In genomic region chr8:79289592-79289991, GRCm38 (mm10) we compare ENCODE assay signal across 17 mouse cellular contexts. TPM values are rescaled to one million over a fixed set of nuclear protein-coding genes. Genes with fewer than 3 reads are reported as not detected.
DNase-seq lines count a peak whose midpoint lies in the region; ATAC-seq and TF ChIP-seq lines count a peak whose summit lies in the region.
"Had no signal": no experiment of that assay in that cellular context is flagged by ENCODE, and none has a peak within 500 bp of the region (broad histone marks: within the 10 kb centered on the region; RNA-seq: fewer than 3 reads in every experiment).

No protein-coding gene starts in this region.

- H3K9ac ChIP-seq in kidney, postnatal 0 days (ENCODE audit: low read depth, low read length), result no peak overlapping the region
- H3K9ac ChIP-seq in kidney, embryonic 16.5 days (replicated peaks; ENCODE audit: low read length), result no peak overlapping the region
- no peak overlapping the region for H3K9ac ChIP-seq in midbrain, embryonic 14.5 days (replicated peaks; ENCODE audit: low read length)
- no peak overlapping the region for H3K9ac ChIP-seq in midbrain, embryonic 16.5 days (ENCODE audit: low read depth, low read length)
- H3K9ac ChIP-seq: forebrain, embryonic 15.5 days had no signal

- no peak overlapping the region for H3K4me2 ChIP-seq in kidney, postnatal 0 days (ENCODE audit: low read length)
- H3K4me2 ChIP-seq in kidney, embryonic 16.5 days (replicated peaks; ENCODE audit: low read depth, low read length), result no peak overlapping the region
- H3K4me2 ChIP-seq in midbrain, embryonic 14.5 days (ENCODE audit: low read length), result no peak overlapping the region
- H3K4me2 ChIP-seq in midbrain, embryonic 16.5 days (ENCODE audit: low read length), result no peak overlapping the region
- H3K4me2 ChIP-seq: forebrain, embryonic 15.5 days; liver, embryonic 11.5 days had no signal

- H3K4me3 ChIP-seq in cerebellum, adult 2 months (replicated peaks; ENCODE audit: insufficient read depth, low read depth, low read length), result no peak overlapping the region
- H3K4me3 ChIP-seq in kidney, postnatal 0 days (replicated peaks; ENCODE audit: low read depth, low read length), result no peak overlapping the region
- H3K4me3 ChIP-seq in kidney, embryonic 16.5 days (ENCODE audit: low read length), result no peak overlapping the region
- no peak overlapping the region for H3K4me3 ChIP-seq in midbrain, embryonic 14.5 days (replicated peaks; ENCODE audit: low read depth, low read length)
- no peak overlapping the region for H3K4me3 ChIP-seq in midbrain, embryonic 16.5 days (ENCODE audit: low read depth, low read length)
- H3K4me3 ChIP-seq: forebrain, embryonic 15.5 days had no signal

- peak; percentile 23 to 25 for DNase-seq in cerebellum, adult 2 months
- DNase-seq in kidney, postnatal 0 days (ENCODE audit: low spot score), result peak; percentile 10
- peak; percentile 30 for DNase-seq in midbrain, embryonic 14.5 days
- DNase-seq in NIH3T3 (ENCODE audit: low read depth), result peak; percentile 27
- DNase-seq in embryo, embryonic 10 days (ENCODE audit: low spot score), result no peak
- DNase-seq: gastrocnemius, postnatal 14 days; thymus, postnatal 36 days had no signal

- no peak for TF ChIP-seq POLR2A in cerebellum, adult 2 months (IDR thresholded peaks at IDR 0.05; ENCODE audit: borderline replicate concordance, insufficient read depth, low read length)

- no peaks in the 10 kb centered on the region for H3K36me3 ChIP-seq in kidney, postnatal 0 days (ENCODE audit: insufficient read depth, low read length)
- H3K36me3 ChIP-seq in kidney, embryonic 16.5 days (ENCODE audit: insufficient read depth, low read length), result no peaks in the 10 kb centered on the region
- H3K36me3 ChIP-seq in midbrain, embryonic 14.5 days (ENCODE audit: control insufficient read depth, insufficient read depth, low read length), result no peaks in the 10 kb centered on the region
- H3K36me3 ChIP-seq in midbrain, embryonic 16.5 days (ENCODE audit: control insufficient read depth, insufficient read depth, low read length), result no peaks in the 10 kb centered on the region
- H3K36me3 ChIP-seq: forebrain, embryonic 15.5 days had no signal

- ATAC-seq in cerebellum, adult (ENCODE audit: insufficient number of reproducible peaks, low FRiP score, low TSS enrichment), result no peak
- ATAC-seq in kidney, postnatal 0 days (replicated peaks; ENCODE audit: low FRiP score, low read depth), result no peak
- ATAC-seq in kidney, embryonic 16.5 days (ENCODE audit: low FRiP score, low TSS enrichment), result no peak
- ATAC-seq in midbrain, embryonic 14.5 days (ENCODE audit: low FRiP score, low TSS enrichment), result no peak
- no peak for ATAC-seq in midbrain, embryonic 16.5 days
- ATAC-seq: forebrain, embryonic 15.5 days; hindbrain, embryonic 16.5 days; Patski had no signal

- H3K9me3 ChIP-seq in kidney, postnatal 0 days (replicated peaks; ENCODE audit: low read length), result no peaks in the 10 kb centered on the region
- H3K9me3 ChIP-seq in kidney, embryonic 16.5 days (ENCODE audit: low read length), result no peaks in the 10 kb centered on the region
- no peaks in the 10 kb centered on the region for H3K9me3 ChIP-seq in midbrain, embryonic 14.5 days (ENCODE audit: control insufficient read depth, low read length)
- H3K9me3 ChIP-seq in midbrain, embryonic 16.5 days (replicated peaks; ENCODE audit: control insufficient read depth, low read length, poor library complexity, severe bottlenecking), result no peaks in the 10 kb centered on the region
- H3K9me3 ChIP-seq: forebrain, embryonic 15.5 days had no signal

- peaks cover 10% of the 10 kb centered on the region for H3K4me1 ChIP-seq in cerebellum, adult 2 months (ENCODE audit: control insufficient read depth, insufficient read depth, low read length)
- H3K4me1 ChIP-seq in kidney, postnatal 0 days (replicated peaks; ENCODE audit: insufficient read depth, low read length), result 0 out of 2 replicates have a peak, but pooled peaks cover 9% of the 10 kb centered on the region
- H3K4me1 ChIP-seq in kidney, embryonic 16.5 days (ENCODE audit: insufficient read depth, low read length), result peaks cover 13% of the 10 kb centered on the region
- H3K4me1 ChIP-seq in midbrain, embryonic 14.5 days (ENCODE audit: control insufficient read depth, insufficient read depth, low read length), result peaks cover 12% of the 10 kb centered on the region
- peaks cover 14% of the 10 kb centered on the region for H3K4me1 ChIP-seq in midbrain, embryonic 16.5 days (ENCODE audit: control insufficient read depth, insufficient read depth, low read length)

- no peaks in the 10 kb centered on the region for H3K27me3 ChIP-seq in cerebellum, adult 2 months (ENCODE audit: control insufficient read depth, insufficient read depth, low read length)
- H3K27me3 ChIP-seq in kidney, postnatal 0 days (ENCODE audit: insufficient read depth, low read length), result no peaks in the 10 kb centered on the region
- H3K27me3 ChIP-seq in kidney, embryonic 16.5 days (ENCODE audit: insufficient read depth, low read length), result no peaks in the 10 kb centered on the region
- no peaks in the 10 kb centered on the region for H3K27me3 ChIP-seq in midbrain, embryonic 14.5 days (ENCODE audit: control insufficient read depth, insufficient read depth, low read length)
- H3K27me3 ChIP-seq in midbrain, embryonic 16.5 days (ENCODE audit: control insufficient read depth, insufficient read depth, low read depth, low read length), result no peaks in the 10 kb centered on the region
- H3K27me3 ChIP-seq: forebrain, embryonic 15.5 days; Patski had no signal

- 55% methylated on average over 5 of the region's 5 CpGs for WGBS in cerebellum, adult 2 months
- WGBS in kidney, postnatal 0 days, result 64% methylated on average over 5 of the region's 5 CpGs
- 69% methylated on average over 5 of the region's 5 CpGs for WGBS in kidney, embryonic 16.5 days
- 83% methylated on average over 5 of the region's 5 CpGs for WGBS in midbrain, embryonic 14.5 days
- WGBS in midbrain, embryonic 16.5 days, result 74% methylated on average over 5 of the region's 5 CpGs

- no peak overlapping the region for H3K27ac ChIP-seq in cerebellum, adult 2 months (ENCODE audit: insufficient read depth, low read length)
- no peak overlapping the region for H3K27ac ChIP-seq in kidney, postnatal 0 days
- H3K27ac ChIP-seq in kidney, embryonic 16.5 days (ENCODE audit: low read length), result no peak overlapping the region
- no peak overlapping the region for H3K27ac ChIP-seq in midbrain, embryonic 14.5 days (replicated peaks; ENCODE audit: low read depth, low read length)
- no peak overlapping the region for H3K27ac ChIP-seq in midbrain, embryonic 16.5 days (ENCODE audit: low read length)
- H3K27ac ChIP-seq: forebrain, embryonic 15.5 days had no signal

- no peak for TF ChIP-seq CTCF in cerebellum, adult 2 months (IDR thresholded peaks at IDR 0.05; ENCODE audit: borderline replicate concordance, insufficient read depth, low read depth, low read length)
- no peak for TF ChIP-seq CTCF in kidney, postnatal 0 days (IDR thresholded peaks at IDR 0.05; ENCODE audit: low read depth)

RNA-seq across cellular contexts. Expression of gene Mmaa, which starts 5.1 kb away (rescaled TPM):
- 33.1 and 33.8 TPM in 2 replicates for polyA plus RNA-seq in cerebellum, adult 2 months (2012; rRNA removed)
- 14.8 and 15.0 TPM in 2 replicates for polyA plus RNA-seq in kidney, postnatal 0 days (2015; fragmentation: Nextera tagmentation; extraction: Ambion mirVana)
- polyA plus RNA-seq in kidney, embryonic 16.5 days (2015; fragmentation: Nextera tagmentation; extraction: Ambion mirVana), result 14.0 and 15.2 TPM in 2 replicates
- 17.9 and 18.0 TPM in 2 replicates for polyA plus RNA-seq in midbrain, embryonic 14.5 days (2014; fragmentation: Nextera tagmentation; extraction: Ambion mirVana)
- 19.5 and 19.6 TPM in 2 replicates for polyA plus RNA-seq in midbrain, embryonic 16.5 days (2015; fragmentation: Nextera tagmentation; extraction: Ambion mirVana)

RNA-seq across cellular contexts. Expression of gene 1700011L22Rik, which starts 41.2 kb away (rescaled TPM):
- polyA plus RNA-seq in cerebellum, adult 2 months (2012; rRNA removed), result 0.11 TPM in 1 of 2 replicates, not detected in the other
- not detected in 2 replicates for polyA plus RNA-seq in kidney, postnatal 0 days (2015; fragmentation: Nextera tagmentation; extraction: Ambion mirVana)
- not detected in 2 replicates for polyA plus RNA-seq in kidney, embryonic 16.5 days (2015; fragmentation: Nextera tagmentation; extraction: Ambion mirVana)
- not detected in 2 replicates for polyA plus RNA-seq in midbrain, embryonic 14.5 days (2014; fragmentation: Nextera tagmentation; extraction: Ambion mirVana)
- not detected in 2 replicates for polyA plus RNA-seq in midbrain, embryonic 16.5 days (2015; fragmentation: Nextera tagmentation; extraction: Ambion mirVana)
- polyA plus RNA-seq: cortical plate, adult 2 months; forebrain, embryonic 15.5 days; hindbrain, embryonic 16.5 days; liver, embryonic 11.5 days; midbrain, postnatal 0 days; neural tube, embryonic 14.5 days had no signal
